Mouse (Mus musculus): ENCODE measurements around the gene Hbb-bh2. TPM values are rescaled to one million over a fixed set of nuclear protein-coding genes. Genes with fewer than 3 reads are reported as not detected.
"Not testable (repeated sequence)": the region's sequence is repeated elsewhere in the genome, so short reads cannot be mapped to it uniquely, and the experiment has no call there.

Gene Hbb-bh2
- polyA plus RNA-seq, 1 experiment from 2014 or later: not detected

GRCm38 (mm10) chr7:103810746-103811145 lies 29.6 kb downstream of the Hbb-bh2 start:
- Histone ChIP-seq H3K27me3 (ENCODE audit: control insufficient read depth, insufficient read depth, low read length) (no peaks in the 10 kb centered on the region), H3K4me2 (ENCODE audit: low read depth, low read length) (no peak overlapping the region), H3K27ac (replicated peaks; ENCODE audit: low read depth, low read length) (no peak overlapping the region), H3K36me3 (replicated peaks; ENCODE audit: control insufficient read depth, insufficient read depth, low read depth, low read length) (no peaks in the 10 kb centered on the region), H3K4me3 (ENCODE audit: low read depth, low read length) (no peak overlapping the region), H3K4me1 (ENCODE audit: control insufficient read depth, insufficient read depth, low read length) (no peaks in the 10 kb centered on the region), H3K9me3 (replicated peaks; ENCODE audit: control insufficient read depth, low read length) (no peaks in the 10 kb centered on the region), H3K9ac (replicated peaks; ENCODE audit: low read length) (no peak overlapping the region)
- no peak for DNase-seq (ENCODE audit: low spot score)
- ATAC-seq (replicated peaks; ENCODE audit: insufficient number of reproducible peaks, low FRiP score, low TSS enrichment, low read depth): no peak
- 79% methylated on average over 3 of the region's 3 CpGs for WGBS

- no peak overlapping the region for H3K4me2 ChIP-seq (ENCODE audit: low read depth, low read length)
- no peak overlapping the region for H3K27ac ChIP-seq (replicated peaks; ENCODE audit: low read depth, low read length)
- H3K9me3 ChIP-seq (replicated peaks; ENCODE audit: control insufficient read depth, low read length): no peaks in the 10 kb centered on the region
- no peaks in the 10 kb centered on the region for H3K4me1 ChIP-seq (ENCODE audit: control insufficient read depth, insufficient read depth, low read length)
- no peak for DNase-seq (ENCODE audit: low spot score)
- H3K36me3 ChIP-seq (replicated peaks; ENCODE audit: control insufficient read depth, insufficient read depth, low read depth, low read length): no peaks in the 10 kb centered on the region
- no peak for ATAC-seq (replicated peaks; ENCODE audit: insufficient number of reproducible peaks, low FRiP score, low TSS enrichment, low read depth)
- WGBS: 73% methylated on average over 1 of the region's 1 CpGs
- H3K27me3 ChIP-seq (ENCODE audit: control insufficient read depth, insufficient read depth, low read length): no peaks in the 10 kb centered on the region
- no peak overlapping the region for H3K9ac ChIP-seq (replicated peaks; ENCODE audit: low read length)
- no peak overlapping the region for H3K4me3 ChIP-seq (ENCODE audit: low read depth, low read length)
Measured at GRCm38 (mm10) chr7:103810296-103810695, 30.0 kb downstream of the Hbb-bh2 start.

GRCm38 (mm10) chr7:103809801-103810155 lies 30.5 kb downstream of the Hbb-bh2 start:
- DNase-seq (ENCODE audit: low spot score): no peak
- no peaks in the 10 kb centered on the region for H3K4me1 ChIP-seq (ENCODE audit: control insufficient read depth, insufficient read depth, low read length)
- no peak overlapping the region for H3K4me2 ChIP-seq (ENCODE audit: low read depth, low read length)
- no peaks in the 10 kb centered on the region for H3K9me3 ChIP-seq (replicated peaks; ENCODE audit: control insufficient read depth, low read length)
- H3K4me3 ChIP-seq (ENCODE audit: low read depth, low read length): no peak overlapping the region
- H3K27me3 ChIP-seq (ENCODE audit: control insufficient read depth, insufficient read depth, low read length): no peaks in the 10 kb centered on the region
- 83% methylated on average over 1 of the region's 1 CpGs for WGBS
- no peaks in the 10 kb centered on the region for H3K36me3 ChIP-seq (replicated peaks; ENCODE audit: control insufficient read depth, insufficient read depth, low read depth, low read length)
- no peak for ATAC-seq (replicated peaks; ENCODE audit: insufficient number of reproducible peaks, low FRiP score, low TSS enrichment, low read depth)
- no peak overlapping the region for H3K9ac ChIP-seq (replicated peaks; ENCODE audit: low read length)
- H3K27ac ChIP-seq (replicated peaks; ENCODE audit: low read depth, low read length): no peak overlapping the region

- DNase-seq (ENCODE audit: low spot score) (no peak), ATAC-seq (replicated peaks; ENCODE audit: insufficient number of reproducible peaks, low FRiP score, low TSS enrichment, low read depth) (no peak)
- H3K4me1 ChIP-seq (ENCODE audit: control insufficient read depth, insufficient read depth, low read length): no peaks in the 10 kb centered on the region
- H3K36me3 ChIP-seq (replicated peaks; ENCODE audit: control insufficient read depth, insufficient read depth, low read depth, low read length): no peaks in the 10 kb centered on the region
- H3K27ac ChIP-seq (replicated peaks; ENCODE audit: low read depth, low read length): no peak overlapping the region
- WGBS: 67% methylated on average over 5 of the region's 5 CpGs
- no peak overlapping the region for H3K4me3 ChIP-seq (ENCODE audit: low read depth, low read length)
- no peak overlapping the region for H3K9ac ChIP-seq (replicated peaks; ENCODE audit: low read length)
- no peaks in the 10 kb centered on the region for H3K9me3 ChIP-seq (replicated peaks; ENCODE audit: control insufficient read depth, low read length)
- no peak overlapping the region for H3K4me2 ChIP-seq (ENCODE audit: low read depth, low read length)
- no peaks in the 10 kb centered on the region for H3K27me3 ChIP-seq (ENCODE audit: control insufficient read depth, insufficient read depth, low read length)
Measured at GRCm38 (mm10) chr7:103808971-103809800, 31.1 kb downstream of the Hbb-bh2 start.

GRCm38 (mm10) chr7:103808120-103808519 lies 32.2 kb downstream of the Hbb-bh2 start:
- WGBS: 76% methylated on average over 2 of the region's 2 CpGs
- ATAC-seq (replicated peaks; ENCODE audit: insufficient number of reproducible peaks, low FRiP score, low TSS enrichment, low read depth); H3K9ac ChIP-seq (replicated peaks; ENCODE audit: low read length); H3K9me3 ChIP-seq (replicated peaks; ENCODE audit: control insufficient read depth, low read length); DNase-seq (ENCODE audit: low spot score); H3K27me3 ChIP-seq (ENCODE audit: control insufficient read depth, insufficient read depth, low read length); H3K4me2 ChIP-seq (ENCODE audit: low read depth, low read length); H3K27ac ChIP-seq (replicated peaks; ENCODE audit: low read depth, low read length); H3K36me3 ChIP-seq (replicated peaks; ENCODE audit: control insufficient read depth, insufficient read depth, low read depth, low read length); H3K4me3 ChIP-seq (ENCODE audit: low read depth, low read length); H3K4me1 ChIP-seq (ENCODE audit: control insufficient read depth, insufficient read depth, low read length): not testable (repeated sequence)

GRCm38 (mm10) chr7:103806856-103807255 lies 33.5 kb downstream of the Hbb-bh2 start:
- WGBS: 52% methylated on average over 1 of the region's 1 CpGs
- Histone ChIP-seq H3K27ac (replicated peaks; ENCODE audit: low read depth, low read length) (no peak overlapping the region), H3K27me3 (ENCODE audit: control insufficient read depth, insufficient read depth, low read length) (no peaks in the 10 kb centered on the region), H3K4me2 (ENCODE audit: low read depth, low read length) (no peak overlapping the region), H3K9me3 (replicated peaks; ENCODE audit: control insufficient read depth, low read length) (no peaks in the 10 kb centered on the region), H3K36me3 (replicated peaks; ENCODE audit: control insufficient read depth, insufficient read depth, low read depth, low read length) (no peaks in the 10 kb centered on the region), H3K9ac (replicated peaks; ENCODE audit: low read length) (no peak overlapping the region), H3K4me3 (ENCODE audit: low read depth, low read length) (no peak overlapping the region), H3K4me1 (ENCODE audit: control insufficient read depth, insufficient read depth, low read length) (no peaks in the 10 kb centered on the region)
- no peak for ATAC-seq (replicated peaks; ENCODE audit: insufficient number of reproducible peaks, low FRiP score, low TSS enrichment, low read depth)
- DNase-seq (ENCODE audit: low spot score): peak; percentile 74

GRCm38 (mm10) chr7:103792669-103793388 lies 47.5 kb downstream of the Hbb-bh2 start:
- no peak for ATAC-seq (replicated peaks; ENCODE audit: insufficient number of reproducible peaks, low FRiP score, low TSS enrichment, low read depth)
- no peaks in the 10 kb centered on the region for H3K9me3 ChIP-seq (replicated peaks; ENCODE audit: control insufficient read depth, low read length)
- no peak for DNase-seq (ENCODE audit: low spot score)
- H3K4me3 ChIP-seq (ENCODE audit: low read depth, low read length): no peak overlapping the region
- no peaks in the 10 kb centered on the region for H3K4me1 ChIP-seq (ENCODE audit: control insufficient read depth, insufficient read depth, low read length)
- no peak overlapping the region for H3K27ac ChIP-seq (replicated peaks; ENCODE audit: low read depth, low read length)
- H3K27me3 ChIP-seq (ENCODE audit: control insufficient read depth, insufficient read depth, low read length): no peaks in the 10 kb centered on the region
- 18% methylated on average over 4 of the region's 4 CpGs for WGBS
- H3K9ac ChIP-seq (replicated peaks; ENCODE audit: low read length): no peak overlapping the region
- H3K36me3 ChIP-seq (replicated peaks; ENCODE audit: control insufficient read depth, insufficient read depth, low read depth, low read length): no peaks in the 10 kb centered on the region
- H3K4me2 ChIP-seq (ENCODE audit: low read depth, low read length): no peak overlapping the region

- Histone ChIP-seq H3K27ac (replicated peaks; ENCODE audit: low read depth, low read length) (no peak within 1 kb of the TSS), H3K4me1 (ENCODE audit: control insufficient read depth, insufficient read depth, low read length) (no peaks in the 10 kb centered on the region), H3K27me3 (ENCODE audit: control insufficient read depth, insufficient read depth, low read length) (no peaks in the 10 kb centered on the region), H3K9ac (replicated peaks; ENCODE audit: low read length) (no peak within 1 kb of the TSS), H3K9me3 (replicated peaks; ENCODE audit: control insufficient read depth, low read length) (no peaks in the 10 kb centered on the region), H3K36me3 (replicated peaks; ENCODE audit: control insufficient read depth, insufficient read depth, low read depth, low read length) (no peaks in the 10 kb centered on the region), H3K4me2 (ENCODE audit: low read depth, low read length) (no peak within 1 kb of the TSS), H3K4me3 (ENCODE audit: low read depth, low read length) (no peak within 1 kb of the TSS)
- 79% methylated on average over 3 of the region's 3 CpGs for WGBS
- no peak for ATAC-seq (replicated peaks; ENCODE audit: insufficient number of reproducible peaks, low FRiP score, low TSS enrichment, low read depth)
- DNase-seq (ENCODE audit: low spot score): no peak
Measured at GRCm38 (mm10) chr7:103791721-103792120, 48.6 kb downstream of the Hbb-bh2 start, which contains the start of gene Olfr67. Olfr67 (minus strand) TSS chr7:103791821.

Measured in embryonic facial prominence, embryonic 11.5 days (tissue).